Mouse (Mus musculus) liver, postnatal 0 days (tissue): ENCODE measurements around the gene Hist1h3d.
"Not testable (repeated sequence)": the region's sequence is repeated elsewhere in the genome, so short reads cannot be mapped to it uniquely, and the experiment has no call there.

ENCODE experiments used
- CTCF ChIP-seq: sonication (generic); IDR thresholded peaks from 2 replicates; pipeline ENCODE4 v1.5.1; 2016; ENCODE audit warnings: antibody characterized with exemption, low read depth
- EP300 ChIP-seq: IDR thresholded peaks from 2 replicates; pipeline ENCODE4 v1.6.1; 2016; ENCODE audit warnings: antibody characterized with exemption, low read depth, mild to moderate bottlenecking

DNA sequence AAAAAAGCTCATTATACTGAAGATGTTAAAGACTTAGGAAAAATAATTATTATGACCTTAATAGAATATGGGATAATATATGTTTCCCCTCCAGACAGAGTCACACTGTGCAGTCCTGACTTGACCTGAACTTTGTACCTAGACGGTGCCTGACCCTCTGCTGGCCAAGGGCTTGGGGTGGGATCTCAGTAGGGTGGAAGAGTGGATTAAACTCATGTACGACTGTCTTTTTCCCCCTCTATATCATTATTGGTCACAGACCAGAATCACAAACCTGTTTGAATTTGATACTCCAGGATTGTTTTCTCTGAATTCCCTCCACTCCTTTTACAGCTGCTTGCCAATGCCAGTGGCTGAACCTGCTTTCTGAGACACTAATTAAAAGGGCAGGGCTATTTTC lies 14.9 kb upstream of the Hist1h3d start:
- not testable (repeated sequence) for TF ChIP-seq EP300, CTCF
